Mouse (Mus musculus) bone marrow macrophage, adult 2 months (primary cell): ENCODE data around the gene Trpm2.

Experiments
- CTCF ChIP-seq: IDR thresholded peaks from 2 replicates; pipeline ENCODE4 v1.5.1; 2012; ENCODE audit warnings: low read depth, mild to moderate bottlenecking, low read length, moderate library complexity
- POLR2A ChIP-seq: IDR thresholded peaks from 2 replicates; pipeline ENCODE4 v1.6.1; 2012; ENCODE audit warnings: mild to moderate bottlenecking, low read depth, low read length, borderline replicate concordance

GRCm38 (mm10) chr10:78002316-78002715, 32.0 kb upstream of the Trpm2 start:
- TF ChIP-seq CTCF (no peak), POLR2A (no peak)
